Comparison of ENCODE assay signal across 12 mouse cellular contexts in the genomic region with DNA sequence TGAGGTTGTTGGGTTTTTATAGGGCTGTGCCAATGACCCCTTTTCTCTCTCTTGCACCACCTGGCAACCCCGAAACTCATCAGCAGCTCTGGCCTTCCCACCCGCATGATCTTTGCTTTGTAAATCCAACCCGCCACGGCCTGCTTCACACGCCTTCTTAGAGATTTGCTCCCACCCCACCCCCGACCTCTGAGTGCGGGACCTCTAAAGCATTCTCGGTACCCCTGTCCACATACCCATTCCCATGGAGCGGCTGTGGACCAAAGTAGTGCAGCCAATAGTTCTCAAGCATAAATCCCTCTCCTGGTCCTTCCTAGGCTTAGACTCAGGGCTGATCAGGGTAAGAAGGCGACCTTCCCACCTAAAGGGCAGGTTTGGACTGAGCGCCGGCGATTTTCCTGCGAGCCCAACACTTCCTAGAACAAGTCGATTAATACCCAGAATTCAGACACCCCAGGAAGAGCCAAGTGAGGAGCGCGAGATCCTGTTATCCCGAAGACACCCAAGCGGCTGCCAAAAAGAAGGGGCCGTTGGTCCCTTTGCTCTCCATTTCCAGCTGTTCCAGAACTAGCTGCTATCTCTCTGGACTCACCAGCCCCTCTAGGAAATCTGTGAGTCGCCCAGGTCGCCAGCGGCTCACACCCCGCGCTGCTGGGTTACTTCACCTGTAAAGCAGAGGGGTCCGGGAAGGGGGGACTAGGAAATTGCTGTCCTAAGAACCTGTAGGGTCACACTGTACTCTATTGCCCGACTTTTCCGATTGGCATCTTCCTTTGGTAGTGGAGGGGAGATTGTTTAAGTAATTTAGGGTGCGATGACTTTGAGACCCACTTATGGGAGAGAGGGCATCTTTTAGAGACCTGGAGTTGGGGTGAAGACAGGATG. TPM values are rescaled to one million over a fixed set of nuclear protein-coding genes. Genes with fewer than 3 reads are reported as not detected.
DNase-seq lines count a peak whose midpoint lies in the region; ATAC-seq and TF ChIP-seq lines count a peak whose summit lies in the region.
"Had no signal": no experiment of that assay in that cellular context is flagged by ENCODE, and none has a peak within 500 bp of the region (broad histone marks: within the 10 kb centered on the region; RNA-seq: fewer than 3 reads in every experiment).

No protein-coding gene starts in this region.

- H3K9ac ChIP-seq in hindbrain, embryonic 13.5 days, result peak overlapping the region; percentile 93
- H3K9ac ChIP-seq: heart, embryonic 13.5 days had no signal

- H3K27me3 ChIP-seq in kidney, adult 2 months (replicated peaks; ENCODE audit: control insufficient read depth, insufficient read depth, low read length), result 0 out of 2 replicates have a peak, but pooled peaks cover 2% of the 10 kb centered on the region
- H3K27me3 ChIP-seq in hindbrain, embryonic 13.5 days, result peaks cover 96% of the 10 kb centered on the region

- H3K4me1 ChIP-seq in kidney, adult 2 months (ENCODE audit: control insufficient read depth, insufficient read depth, low read length), result peaks cover 5% of the 10 kb centered on the region; the same call in 1 of the 2 replicates
- H3K4me1 ChIP-seq in hindbrain, embryonic 13.5 days (replicated peaks), result peaks cover 67% of the 10 kb centered on the region

- peak overlapping the region; percentile 58 for H3K4me2 ChIP-seq in hindbrain, embryonic 13.5 days

- H3K4me3 ChIP-seq in kidney, adult 2 months (ENCODE audit: insufficient read depth, low read depth, low read length), result peak overlapping the region; percentile 93; the same call in 1 of the 2 replicates
- peak overlapping the region; percentile 64 for H3K4me3 ChIP-seq in hindbrain, embryonic 13.5 days
- H3K4me3 ChIP-seq: myocyte had no signal

- no peak for DNase-seq in kidney, adult 2 months
- no peak for DNase-seq in kidney, postnatal 4 days
- DNase-seq in cerebellum, adult 9-11 months, result peak; percentile 54
- peak; percentile 44 for DNase-seq in neural tube, embryonic 10.5 days (ENCODE audit: extremely low spot score, low spot score)
- no peak for DNase-seq in MN1 (ENCODE audit: low spot score)
- no peak for DNase-seq in layer of hippocampus, postnatal 25 days (ENCODE audit: extremely low spot score in 1 of 2, low spot score in 1 of 2)
- DNase-seq in left cerebral cortex, adult 18-20 months (ENCODE audit: low spot score in 2 of 2), result no peak
- DNase-seq: liver had no signal

- TF ChIP-seq POLR2A in kidney, adult 2 months (IDR thresholded peaks at IDR 0.05; ENCODE audit: low read depth, low read length), result no peak

- H3K9me3 ChIP-seq in hindbrain, embryonic 13.5 days, result no peaks in the 10 kb centered on the region
- H3K9me3 ChIP-seq: heart, embryonic 13.5 days had no signal

- no peak for ATAC-seq in hindbrain, embryonic 13.5 days (ENCODE audit: low FRiP score)
- ATAC-seq: lung, postnatal 0 days had no signal

- H3K27ac ChIP-seq in kidney, adult 2 months (ENCODE audit: insufficient read depth, low read depth, low read length), result no peak overlapping the region
- H3K27ac ChIP-seq in hindbrain, embryonic 13.5 days, result peak overlapping the region; percentile 96
- H3K27ac ChIP-seq: heart, embryonic 13.5 days had no signal

- WGBS in kidney, adult 2 months, result 48% methylated on average over 29 of the region's 29 CpGs
- 1% methylated on average over 29 of the region's 29 CpGs for WGBS in hindbrain, embryonic 13.5 days

- TF ChIP-seq CTCF in kidney, adult 2 months (conservative IDR thresholded peaks at IDR 0.05; ENCODE audit: insufficient read depth, insufficient read length, low read depth, low read length), result no peak

- no peaks in the 10 kb centered on the region for H3K36me3 ChIP-seq in kidney, adult 2 months (ENCODE audit: control insufficient read depth, insufficient read depth, low read length)
- no peaks in the 10 kb centered on the region for H3K36me3 ChIP-seq in hindbrain, embryonic 13.5 days
- H3K36me3 ChIP-seq: heart, embryonic 13.5 days had no signal

RNA-seq across cellular contexts. Expression of a gene that starts 1.9 kb away (rescaled TPM):
- 12.8 and 16.7 TPM in 2 replicates for polyA plus RNA-seq in kidney, adult 2 months (2012; rRNA removed)
- polyA plus RNA-seq in hindbrain, embryonic 13.5 days (2015; fragmentation: Nextera tagmentation; extraction: Ambion mirVana), result 64.6 and 67.7 TPM in 2 replicates
- total RNA-seq in layer of hippocampus, postnatal 25 days (2021), result under 1 TPM; 0.42 to 0.45 TPM
- not detected for total RNA-seq in left cerebral cortex, adult 18-20 months (2021)
- polyA plus RNA-seq: heart, embryonic 13.5 days; myocyte had no signal

RNA-seq across cellular contexts. Expression of a gene that starts 13.9 kb away (rescaled TPM):
- 6.5 and 12.7 TPM in 2 replicates for polyA plus RNA-seq in kidney, adult 2 months (2012; rRNA removed)
- 56.9 and 57.4 TPM in 2 replicates for polyA plus RNA-seq in hindbrain, embryonic 13.5 days (2015; fragmentation: Nextera tagmentation; extraction: Ambion mirVana)
- total RNA-seq in layer of hippocampus, postnatal 25 days (2021), result 10 to 100 TPM; 20.1 to 21.9 TPM
- 10 to 100 TPM; 21.1 to 21.9 TPM for total RNA-seq in left cerebral cortex, adult 18-20 months (2021)

Comparison
In these comparisons a context has a peak if more than half of its experiments do, and no peak if none do; other contexts are left out.
1. DNase-seq: peak in cerebellum, adult 9-11 months (single experiment) and neural tube, embryonic 10.5 days (single experiment); none in kidney, adult 2 months (single experiment), kidney, postnatal 4 days (0 of 2), MN1 (single experiment), layer of hippocampus, postnatal 25 days (0 of 2) and left cerebral cortex, adult 18-20 months (0 of 2).